Mouse (Mus musculus): ENCODE results near the gene Arhgap19. TPM values are rescaled to one million over a fixed set of nuclear protein-coding genes. Genes with fewer than 3 reads are reported as not detected.
"Not testable (repeated sequence)": the region's sequence is repeated elsewhere in the genome, so short reads cannot be mapped to it uniquely, and the experiment has no call there.

The Arhgap19 gene
- 13.9 and 14.2 TPM in 2 replicates for polyA plus RNA-seq (2014; fragmentation: Nextera tagmentation; extraction: Ambion mirVana)

DNA sequence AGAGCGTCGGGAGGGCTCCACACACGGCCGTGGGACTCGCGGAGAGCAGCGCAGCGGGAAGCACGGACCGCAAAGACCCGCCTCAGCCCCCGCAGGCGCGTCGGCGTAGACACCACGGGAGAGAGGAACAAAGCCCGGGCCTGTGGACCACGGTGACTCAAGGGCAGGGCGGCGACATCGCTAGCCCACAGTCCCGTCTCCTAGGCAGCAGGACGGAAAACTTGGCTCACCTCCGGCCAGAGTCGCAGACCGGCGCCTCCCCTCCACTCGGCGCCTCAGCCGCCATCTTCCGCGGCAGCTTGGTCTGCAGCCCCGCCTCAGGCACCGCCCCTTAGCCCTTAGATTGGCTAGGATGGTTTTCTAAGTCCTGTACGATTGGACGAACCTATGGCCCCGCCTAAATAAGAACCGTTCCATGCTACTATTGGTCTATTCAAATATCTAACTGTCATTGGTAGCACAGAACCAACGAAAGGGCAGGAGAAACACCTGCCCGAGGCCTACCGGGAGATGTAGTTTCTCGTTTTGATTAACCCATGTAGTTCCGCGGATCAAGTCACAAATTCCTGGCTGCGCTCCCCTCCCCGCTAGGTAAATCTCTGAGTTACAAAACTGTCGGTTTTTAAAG is at the start of gene Arhgap19:
Gene Arhgap19 (minus strand): TSS at position 306 of the 628 bp plus-strand sequence.
- Histone ChIP-seq H3K9ac (ENCODE audit: low read length) (peak within 1 kb of the TSS; percentile 88), H3K9me3 (ENCODE audit: control insufficient read depth, low read length) (peaks cover 5% of the 10 kb centered on the region; the same call in 1 of the 2 replicates), H3K4me2 (ENCODE audit: low read length) (peak within 1 kb of the TSS; percentile 65), H3K27ac (replicated peaks in 1 of 2; ENCODE audit: control insufficient read depth in 1 of 2, insufficient read depth in 1 of 2, low read depth in 2 of 2, low read length in 2 of 2) (peak within 1 kb of the TSS; percentile 68 to 84), H3K36me3 (ENCODE audit: control insufficient read depth, insufficient read depth, low read length) (no peaks in the 10 kb centered on the region), H3K27me3 (ENCODE audit: control insufficient read depth, insufficient read depth, low read length) (no peaks in the 10 kb centered on the region), H3K4me3 (ENCODE audit: control insufficient read depth in 1 of 2, insufficient read depth in 1 of 2, low read depth in 1 of 2, low read length in 2 of 2) (peak within 1 kb of the TSS; percentile 86 to 92), H3K4me1 (ENCODE audit: control insufficient read depth in 2 of 2, insufficient read depth in 2 of 2, low read length in 2 of 2) (peaks cover 2 to 10% of the 10 kb centered on the region in 2 experiments; a peak in 3 of 4 replicates)
- WGBS = under 1% methylated on average over 46 of the region's 48 CpGs
- peak; percentile 98 for ATAC-seq (ENCODE audit: insufficient number of reproducible peaks, insufficient read depth, low FRiP score, low read depth)

DNA sequence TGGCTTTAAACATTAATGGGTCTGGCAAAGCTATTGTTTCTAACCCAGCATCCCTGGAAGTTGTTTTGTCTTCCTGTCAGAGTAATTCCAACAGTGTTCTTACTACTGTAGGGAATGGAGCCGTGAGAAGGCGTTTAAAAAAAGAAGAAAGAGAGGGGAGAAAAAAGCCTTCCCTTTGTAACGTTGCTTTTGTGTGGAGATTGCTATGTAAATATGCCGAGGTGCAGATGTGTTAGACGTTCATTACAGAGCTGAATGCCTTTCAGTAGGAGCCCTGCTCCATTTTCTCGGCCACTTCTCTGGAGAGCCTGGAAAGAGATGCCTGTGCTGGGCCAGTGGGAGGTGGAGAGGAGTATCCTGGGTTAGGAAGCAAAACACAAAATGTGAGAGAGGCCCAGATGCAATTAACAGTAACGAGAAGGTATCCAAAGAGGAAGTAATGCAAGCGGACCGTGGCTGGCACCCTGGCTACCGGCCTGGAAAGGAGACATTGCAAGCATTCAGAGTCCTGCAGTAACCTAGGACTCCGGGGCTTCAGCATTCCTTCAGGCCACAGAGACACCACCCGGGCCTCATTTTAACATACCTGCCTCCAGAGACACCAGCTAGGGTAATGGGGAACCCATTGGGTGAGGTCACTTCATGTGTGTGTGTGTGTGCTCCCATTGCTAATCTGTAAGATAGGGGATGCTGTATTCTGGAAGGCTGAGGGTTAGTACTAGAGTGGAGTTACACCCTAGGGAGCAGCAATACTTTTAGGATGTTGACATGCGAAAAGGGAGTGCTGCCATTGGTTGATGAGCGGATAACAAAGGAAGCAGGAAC is 49.1 kb upstream of the Arhgap19 start:
- 37% methylated on average over 14 of the region's 14 CpGs for WGBS
- H3K9me3 ChIP-seq (ENCODE audit: control insufficient read depth, low read length) = no peaks in the 10 kb centered on the region
- no peak overlapping the region for H3K27ac ChIP-seq (replicated peaks in 1 of 2; ENCODE audit: control insufficient read depth in 1 of 2, insufficient read depth in 1 of 2, low read depth in 2 of 2, low read length in 2 of 2)
- no peaks in the 10 kb centered on the region for H3K36me3 ChIP-seq (ENCODE audit: control insufficient read depth, insufficient read depth, low read length)
- no peak overlapping the region for H3K4me2 ChIP-seq (ENCODE audit: low read length)
- peaks cover 6 to 7% of the 10 kb centered on the region in 2 experiments; a peak in 3 of 4 replicates for H3K4me1 ChIP-seq (ENCODE audit: control insufficient read depth in 2 of 2, insufficient read depth in 2 of 2, low read length in 2 of 2)
- H3K4me3 ChIP-seq (ENCODE audit: control insufficient read depth in 1 of 2, insufficient read depth in 1 of 2, low read depth in 1 of 2, low read length in 2 of 2) = no peak overlapping the region
- no peak overlapping the region for H3K9ac ChIP-seq (ENCODE audit: low read length)
- no peaks in the 10 kb centered on the region; the same call in 1 of the 2 replicates for H3K27me3 ChIP-seq (ENCODE audit: control insufficient read depth, insufficient read depth, low read length)
- no peak for ATAC-seq (ENCODE audit: insufficient number of reproducible peaks, insufficient read depth, low FRiP score, low read depth)

DNA sequence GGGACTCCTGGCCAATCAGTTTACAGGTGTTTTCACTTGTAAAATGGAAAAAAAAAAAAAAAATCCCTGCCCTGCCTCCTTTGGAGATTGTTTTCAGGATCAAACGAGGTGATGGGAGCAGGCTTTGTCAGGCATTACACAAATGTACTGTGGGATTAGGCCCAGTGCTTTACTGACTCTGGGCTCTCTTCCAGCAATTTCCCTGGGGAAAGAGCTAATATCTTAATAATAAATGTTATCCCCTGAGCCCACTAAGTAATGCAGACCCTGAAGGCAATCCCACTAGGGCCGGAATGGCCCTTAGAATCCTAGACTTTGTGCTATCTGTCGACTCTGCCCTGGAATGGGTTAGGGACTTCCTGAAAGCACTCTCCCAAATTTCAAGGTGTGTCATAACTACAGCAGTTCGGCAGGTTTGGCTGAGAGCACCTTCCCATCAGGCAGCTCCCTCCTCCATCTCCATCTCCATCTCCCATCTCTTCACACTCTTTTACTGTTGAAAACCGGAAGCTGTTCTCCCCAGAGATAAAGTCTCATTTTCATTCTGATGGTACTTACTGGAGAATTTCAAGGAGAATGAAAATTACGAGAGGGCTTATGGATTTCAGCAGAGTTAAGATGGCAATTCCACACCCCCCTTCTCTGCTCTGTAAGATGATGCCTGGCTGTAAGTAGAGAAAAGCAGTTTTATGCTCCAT is 48.3 kb upstream of the Arhgap19 start:
- ATAC-seq (ENCODE audit: insufficient number of reproducible peaks, insufficient read depth, low FRiP score, low read depth) = no peak
- H3K4me2 ChIP-seq (ENCODE audit: low read length) = no peak overlapping the region
- no peaks in the 10 kb centered on the region for H3K36me3 ChIP-seq (ENCODE audit: control insufficient read depth, insufficient read depth, low read length)
- H3K9me3 ChIP-seq (ENCODE audit: control insufficient read depth, low read length) = no peaks in the 10 kb centered on the region
- H3K27ac ChIP-seq (replicated peaks in 1 of 2; ENCODE audit: control insufficient read depth in 1 of 2, insufficient read depth in 1 of 2, low read depth in 2 of 2, low read length in 2 of 2) = no peak overlapping the region
- no peak overlapping the region for H3K9ac ChIP-seq (ENCODE audit: low read length)
- no peak overlapping the region for H3K4me3 ChIP-seq (ENCODE audit: control insufficient read depth in 1 of 2, insufficient read depth in 1 of 2, low read depth in 1 of 2, low read length in 2 of 2)
- H3K27me3 ChIP-seq (ENCODE audit: control insufficient read depth, insufficient read depth, low read length) = no peaks in the 10 kb centered on the region; the same call in 1 of the 2 replicates
- H3K4me1 ChIP-seq (ENCODE audit: control insufficient read depth in 2 of 2, insufficient read depth in 2 of 2, low read length in 2 of 2) = peaks cover 7 to 9% of the 10 kb centered on the region in 2 experiments; a peak in 3 of 4 replicates
- WGBS = 44% methylated on average over 6 of the region's 6 CpGs

DNA sequence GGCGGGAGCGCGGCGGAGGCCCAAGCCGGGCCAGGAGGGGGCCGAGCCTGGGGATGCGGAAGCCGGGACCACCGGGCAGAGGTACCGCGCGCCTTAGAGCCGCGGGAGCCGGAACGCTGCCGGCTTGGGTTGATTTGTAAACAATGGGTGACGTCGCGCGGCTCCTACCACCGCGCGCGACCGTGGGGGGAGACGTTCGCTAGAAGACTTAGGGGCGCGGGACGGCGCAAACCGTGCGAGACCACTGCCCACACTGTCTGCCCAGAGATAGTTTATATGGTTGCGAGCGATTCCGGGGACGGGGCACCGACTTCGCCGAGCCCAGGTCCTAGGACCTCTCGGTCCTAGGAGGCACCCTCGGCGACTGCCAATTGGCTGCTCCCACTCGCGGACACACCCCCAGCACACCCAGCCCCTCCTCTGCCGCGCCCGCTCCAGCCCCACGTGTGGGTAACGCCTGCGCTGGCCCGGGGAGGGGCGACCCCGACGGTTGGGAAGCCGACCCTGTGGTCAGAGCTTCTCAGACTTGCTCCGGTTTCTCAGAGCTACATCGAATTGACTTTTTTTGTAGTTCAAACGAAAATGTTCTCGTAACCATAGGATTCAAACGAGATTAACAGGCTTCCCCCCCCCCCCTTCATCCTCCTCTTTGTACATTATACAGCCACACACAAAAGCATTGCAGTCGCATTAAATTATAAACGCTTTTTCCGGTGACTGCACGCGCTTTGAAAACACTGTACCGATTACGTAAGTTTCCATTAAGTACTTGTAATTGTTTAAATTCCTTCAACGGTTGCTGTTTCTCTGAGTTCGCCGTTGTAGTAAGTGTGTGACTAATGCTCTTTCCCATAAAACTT is 46.4 kb upstream of the Arhgap19 start, which contains the start of gene Frat2:
Gene Frat2 (minus strand): TSS at position 141 of the 860 bp plus-strand sequence.
- WGBS = under 1% methylated on average over 72 of the region's 72 CpGs
- ATAC-seq (ENCODE audit: insufficient number of reproducible peaks, insufficient read depth, low FRiP score, low read depth) = peak; percentile 95
- peaks cover 7 to 9% of the 10 kb centered on the region in 2 experiments; a peak in 3 of 4 replicates for H3K4me1 ChIP-seq (ENCODE audit: control insufficient read depth in 2 of 2, insufficient read depth in 2 of 2, low read length in 2 of 2)
- H3K27ac ChIP-seq (replicated peaks in 1 of 2; ENCODE audit: control insufficient read depth in 1 of 2, insufficient read depth in 1 of 2, low read depth in 2 of 2, low read length in 2 of 2) = peak within 1 kb of the TSS; percentile 88 to 92
- H3K27me3 ChIP-seq (ENCODE audit: control insufficient read depth, insufficient read depth, low read length) = no peaks in the 10 kb centered on the region; the same call in 1 of the 2 replicates
- H3K4me3 ChIP-seq (ENCODE audit: control insufficient read depth in 1 of 2, insufficient read depth in 1 of 2, low read depth in 1 of 2, low read length in 2 of 2) = peak within 1 kb of the TSS; percentile 63 to 64
- no peaks in the 10 kb centered on the region for H3K9me3 ChIP-seq (ENCODE audit: control insufficient read depth, low read length)
- peak within 1 kb of the TSS; percentile 78 for H3K9ac ChIP-seq (ENCODE audit: low read length)
- H3K4me2 ChIP-seq (ENCODE audit: low read length) = peak within 1 kb of the TSS; percentile 97
- H3K36me3 ChIP-seq (ENCODE audit: control insufficient read depth, insufficient read depth, low read length) = no peaks in the 10 kb centered on the region

DNA sequence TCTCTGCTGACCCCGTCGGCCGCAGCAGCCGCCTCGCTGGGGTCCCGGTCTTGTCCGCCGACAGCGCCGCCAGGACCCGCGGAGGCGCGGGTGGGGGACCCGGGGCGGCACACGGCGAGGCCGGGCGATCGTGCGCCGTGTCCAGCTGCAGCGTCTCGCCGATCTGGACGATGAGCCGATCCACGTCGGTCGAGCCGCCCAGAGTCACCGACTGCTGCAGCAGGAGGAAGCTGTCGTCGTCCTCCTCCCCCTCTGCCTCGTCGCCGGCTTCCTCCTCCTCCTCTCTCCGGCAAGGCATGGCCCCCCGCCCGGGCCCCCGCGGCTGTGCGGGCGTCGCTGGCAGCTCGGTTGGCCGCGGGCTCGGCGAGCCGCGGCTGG is 45.8 kb upstream of the Arhgap19 start:
- peak; percentile 35 for ATAC-seq (ENCODE audit: insufficient number of reproducible peaks, insufficient read depth, low FRiP score, low read depth)
- H3K4me1 ChIP-seq (ENCODE audit: control insufficient read depth in 2 of 2, insufficient read depth in 2 of 2, low read length in 2 of 2); H3K27me3 ChIP-seq (ENCODE audit: control insufficient read depth, insufficient read depth, low read length); H3K9me3 ChIP-seq (ENCODE audit: control insufficient read depth, low read length); H3K36me3 ChIP-seq (ENCODE audit: control insufficient read depth, insufficient read depth, low read length): not testable (repeated sequence)
- peak overlapping the region; percentile 34 to 88; a peak in 3 of 4 replicates for H3K27ac ChIP-seq (replicated peaks in 1 of 2; ENCODE audit: control insufficient read depth in 1 of 2, insufficient read depth in 1 of 2, low read depth in 2 of 2, low read length in 2 of 2)
- peak overlapping the region; percentile 97 for H3K4me2 ChIP-seq (ENCODE audit: low read length)
- H3K9ac ChIP-seq (ENCODE audit: low read length) = peak overlapping the region; percentile 78
- WGBS = 4% methylated on average over 16 of the region's 53 CpGs
- peak overlapping the region; percentile 63 to 64 for H3K4me3 ChIP-seq (ENCODE audit: control insufficient read depth in 1 of 2, insufficient read depth in 1 of 2, low read depth in 1 of 2, low read length in 2 of 2)

DNA sequence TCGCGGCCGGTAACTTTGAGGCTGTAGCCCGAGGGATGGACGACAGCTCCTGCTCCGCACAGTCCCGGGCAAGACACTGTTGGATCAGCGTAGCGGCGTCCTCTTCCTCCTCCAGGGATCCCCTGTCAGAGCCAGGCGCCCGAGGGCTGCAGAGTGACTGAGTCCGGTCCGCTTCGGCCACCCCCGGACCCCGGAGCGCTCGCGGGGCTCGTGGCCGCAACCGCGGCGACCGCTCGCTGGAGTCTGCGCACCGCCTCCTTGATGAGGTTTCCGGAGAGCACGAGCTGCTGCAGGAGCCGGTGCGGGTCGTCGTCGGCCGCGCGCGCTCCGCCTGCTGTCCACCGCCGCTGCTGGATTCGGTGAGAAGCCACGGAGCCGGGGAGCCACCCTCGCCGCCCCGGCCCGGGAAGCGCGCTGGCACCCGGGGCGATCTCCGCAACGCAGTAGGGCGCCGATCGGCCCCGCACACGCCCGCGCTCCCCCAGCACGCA is 45.3 kb upstream of the Arhgap19 start:
- H3K36me3 ChIP-seq (ENCODE audit: control insufficient read depth, insufficient read depth, low read length) = no peaks in the 10 kb centered on the region
- H3K27me3 ChIP-seq (ENCODE audit: control insufficient read depth, insufficient read depth, low read length) = no peaks in the 10 kb centered on the region; the same call in 1 of the 2 replicates
- peak overlapping the region; percentile 97 for H3K4me2 ChIP-seq (ENCODE audit: low read length)
- H3K27ac ChIP-seq (replicated peaks in 1 of 2; ENCODE audit: control insufficient read depth in 1 of 2, insufficient read depth in 1 of 2, low read depth in 2 of 2, low read length in 2 of 2) = peak overlapping the region; percentile 3 to 88; a peak in 3 of 4 replicates
- H3K9me3 ChIP-seq (ENCODE audit: control insufficient read depth, low read length) = no peaks in the 10 kb centered on the region
- peak overlapping the region; percentile 63 to 64 for H3K4me3 ChIP-seq (ENCODE audit: control insufficient read depth in 1 of 2, insufficient read depth in 1 of 2, low read depth in 1 of 2, low read length in 2 of 2)
- ATAC-seq (ENCODE audit: insufficient number of reproducible peaks, insufficient read depth, low FRiP score, low read depth) = peak; percentile 14; the same call in 1 of the 2 replicates
- peaks cover 7 to 9% of the 10 kb centered on the region in 2 experiments; a peak in 3 of 4 replicates for H3K4me1 ChIP-seq (ENCODE audit: control insufficient read depth in 2 of 2, insufficient read depth in 2 of 2, low read length in 2 of 2)
- peak overlapping the region; percentile 78 for H3K9ac ChIP-seq (ENCODE audit: low read length)
- WGBS = 0% methylated on average over 59 of the region's 64 CpGs
